Mouse (Mus musculus) G1E (cell line): ENCODE results near the gene Sars.

Source experiments
- CTCF ChIP-seq: IDR thresholded peaks from 2 replicates; pipeline ENCODE4 v1.5.1; 2012; ENCODE audit warnings: low read depth, low read length, inconsistent platforms, mixed read lengths
- GATA1 ChIP-seq: IDR thresholded peaks from 2 replicates; pipeline ENCODE4 v1.6.1; 2012; ENCODE audit warnings: borderline replicate concordance, low read length, inconsistent platforms, mixed read lengths
- POLR2AphosphoS5 ChIP-seq: IDR thresholded peaks from 2 replicates; pipeline ENCODE4 v1.6.1; 2012; ENCODE audit warnings: low read depth, low read length, inconsistent platforms; ENCODE audit not compliant: insufficient replicate concordance
- TAL1 ChIP-seq: conservative IDR thresholded peaks from 2 replicates; pipeline ENCODE4 v1.6.1; 2012; ENCODE audit warnings: low read depth, low read length, inconsistent platforms, mixed read lengths

GRCm38 (mm10) chr3:108424944-108425623 lies 19.9 kb downstream of the Sars start:
- no peak for TF ChIP-seq CTCF
- no peak for TF ChIP-seq POLR2AphosphoS5
- no peak for TF ChIP-seq GATA1
- TF ChIP-seq TAL1, result no peak
